Mouse (Mus musculus): ENCODE results near the gene Aspg. TPM values are rescaled to one million over a fixed set of nuclear protein-coding genes. Genes with fewer than 3 reads are reported as not detected.

Gene Aspg
- polyA plus RNA-seq, 1 experiment from 2014 or later: 3.7 TPM

- Histone ChIP-seq H3K9me3 (ENCODE audit: low read length) (no peaks in the 10 kb centered on the region), H3K4me3 (ENCODE audit: low read length) (no peak overlapping the region), H3K36me3 (ENCODE audit: insufficient read depth, low read length) (no peaks in the 10 kb centered on the region), H3K9ac (replicated peaks; ENCODE audit: low read length) (no peak overlapping the region), H3K27ac (ENCODE audit: low read length) (no peak overlapping the region), H3K27me3 (ENCODE audit: insufficient read depth, low read length) (no peaks in the 10 kb centered on the region), H3K4me2 (replicated peaks; ENCODE audit: low read depth, low read length) (no peak overlapping the region), H3K4me1 (ENCODE audit: insufficient read depth, low read length) (no peaks in the 10 kb centered on the region)
- WGBS: 91% methylated on average over 6 of the region's 6 CpGs
- no peak for ATAC-seq (ENCODE audit: low FRiP score, low TSS enrichment)
These were observed 5.8 kb downstream of the Aspg start for GRCm38 (mm10) chr12:112112235-112112634.

- Histone ChIP-seq H3K9ac (replicated peaks; ENCODE audit: low read length) (no peak overlapping the region), H3K27me3 (ENCODE audit: insufficient read depth, low read length) (no peaks in the 10 kb centered on the region), H3K9me3 (ENCODE audit: low read length) (no peaks in the 10 kb centered on the region), H3K4me1 (ENCODE audit: insufficient read depth, low read length) (no peaks in the 10 kb centered on the region), H3K27ac (ENCODE audit: low read length) (no peak overlapping the region), H3K36me3 (ENCODE audit: insufficient read depth, low read length) (no peaks in the 10 kb centered on the region), H3K4me3 (ENCODE audit: low read length) (no peak overlapping the region), H3K4me2 (replicated peaks; ENCODE audit: low read depth, low read length) (no peak overlapping the region)
- peak; percentile 52 for ATAC-seq (ENCODE audit: low FRiP score, low TSS enrichment)
- 20% methylated on average over 13 of the region's 13 CpGs for WGBS
These were observed 6.4 kb downstream of the Aspg start for GRCm38 (mm10) chr12:112112686-112113396.

GRCm38 (mm10) chr12:112113710-112114109 is 7.2 kb downstream of the Aspg start:
- 16% methylated on average over 7 of the region's 7 CpGs for WGBS
- peak; percentile 64 for ATAC-seq (ENCODE audit: low FRiP score, low TSS enrichment)
- no peak overlapping the region for H3K9ac ChIP-seq (replicated peaks; ENCODE audit: low read length)

GRCm38 (mm10) chr12:112117006-112117405 is 10.5 kb downstream of the Aspg start:
- no peak for ATAC-seq (ENCODE audit: low FRiP score, low TSS enrichment)
- H3K36me3 ChIP-seq (ENCODE audit: insufficient read depth, low read length): no peaks in the 10 kb centered on the region
- H3K27me3 ChIP-seq (ENCODE audit: insufficient read depth, low read length): no peaks in the 10 kb centered on the region
- H3K9me3 ChIP-seq (ENCODE audit: low read length): no peaks in the 10 kb centered on the region
- no peak overlapping the region for H3K9ac ChIP-seq (replicated peaks; ENCODE audit: low read length)
- WGBS: 83% methylated on average over 5 of the region's 5 CpGs
- H3K27ac ChIP-seq (ENCODE audit: low read length): no peak overlapping the region
- H3K4me2 ChIP-seq (replicated peaks; ENCODE audit: low read depth, low read length): no peak overlapping the region
- H3K4me3 ChIP-seq (ENCODE audit: low read length): no peak overlapping the region
- H3K4me1 ChIP-seq (ENCODE audit: insufficient read depth, low read length): no peaks in the 10 kb centered on the region

More at GRCm38 (mm10) chr12:112113710-112114109, 7.2 kb downstream of the Aspg start:
- H3K9me3 ChIP-seq (ENCODE audit: low read length): no peaks in the 10 kb centered on the region
- no peaks in the 10 kb centered on the region for H3K4me1 ChIP-seq (ENCODE audit: insufficient read depth, low read length)
- H3K27ac ChIP-seq (ENCODE audit: low read length): no peak overlapping the region
- H3K36me3 ChIP-seq (ENCODE audit: insufficient read depth, low read length): no peaks in the 10 kb centered on the region
- H3K27me3 ChIP-seq (ENCODE audit: insufficient read depth, low read length): no peaks in the 10 kb centered on the region
- no peak overlapping the region for H3K4me3 ChIP-seq (ENCODE audit: low read length)
- H3K4me2 ChIP-seq (replicated peaks; ENCODE audit: low read depth, low read length): no peak overlapping the region

DNA sequence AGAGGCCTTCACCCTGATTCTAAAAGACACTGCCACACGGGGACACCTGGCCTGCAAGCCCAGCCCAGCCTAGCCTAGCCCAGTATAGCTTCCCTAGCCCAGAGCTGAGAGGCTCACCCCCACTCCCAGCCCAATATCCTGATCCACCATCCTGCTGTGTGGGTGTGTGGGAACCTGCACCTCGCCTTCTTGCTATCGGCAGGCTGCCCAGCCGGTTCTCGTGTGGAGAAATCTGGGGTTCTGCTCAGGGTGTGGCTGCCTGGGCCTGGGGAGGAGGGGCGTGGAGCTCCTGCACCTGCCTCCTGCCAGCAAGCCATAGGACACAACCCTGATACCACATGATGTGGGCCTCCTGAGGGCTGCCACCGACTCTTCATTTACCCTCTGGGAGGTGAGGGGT is 11.2 kb downstream of the Aspg start:
- Histone ChIP-seq H3K4me2 (replicated peaks; ENCODE audit: low read depth, low read length) (no peak overlapping the region), H3K9ac (replicated peaks; ENCODE audit: low read length) (no peak overlapping the region), H3K4me3 (ENCODE audit: low read length) (no peak overlapping the region), H3K9me3 (ENCODE audit: low read length) (no peaks in the 10 kb centered on the region), H3K36me3 (ENCODE audit: insufficient read depth, low read length) (no peaks in the 10 kb centered on the region), H3K27me3 (ENCODE audit: insufficient read depth, low read length) (no peaks in the 10 kb centered on the region), H3K27ac (ENCODE audit: low read length) (no peak overlapping the region), H3K4me1 (ENCODE audit: insufficient read depth, low read length) (no peaks in the 10 kb centered on the region)
- WGBS: 67% methylated on average over 7 of the region's 7 CpGs
- ATAC-seq (ENCODE audit: low FRiP score, low TSS enrichment): no peak

DNA sequence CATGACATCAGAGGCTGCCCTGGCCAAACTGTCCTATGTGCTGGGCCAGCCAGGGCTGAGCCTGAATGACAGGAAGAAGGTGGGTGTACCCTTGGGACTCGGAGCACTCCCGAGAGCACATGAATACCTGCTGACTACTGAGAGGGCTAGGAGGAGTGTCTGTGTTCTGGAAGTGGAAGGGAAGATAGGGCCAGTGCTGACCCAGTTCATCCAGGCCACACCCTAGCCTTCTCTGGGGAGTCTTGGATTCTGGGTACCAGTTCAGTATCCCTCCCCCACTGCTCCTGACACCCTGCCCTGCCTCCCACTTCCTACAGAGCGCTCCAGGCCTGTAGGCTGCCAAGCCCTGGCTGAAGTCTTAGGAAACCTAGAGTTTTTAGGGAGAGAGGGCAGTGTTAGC is 14.7 kb downstream of the Aspg start:
- ATAC-seq (ENCODE audit: low FRiP score, low TSS enrichment): no peak
- Histone ChIP-seq H3K9ac (replicated peaks; ENCODE audit: low read length) (no peak overlapping the region), H3K4me2 (replicated peaks; ENCODE audit: low read depth, low read length) (no peak overlapping the region), H3K9me3 (ENCODE audit: low read length) (no peaks in the 10 kb centered on the region), H3K27ac (ENCODE audit: low read length) (no peak overlapping the region), H3K27me3 (ENCODE audit: insufficient read depth, low read length) (no peaks in the 10 kb centered on the region), H3K4me1 (ENCODE audit: insufficient read depth, low read length) (no peaks in the 10 kb centered on the region), H3K36me3 (ENCODE audit: insufficient read depth, low read length) (no peaks in the 10 kb centered on the region), H3K4me3 (ENCODE audit: low read length) (no peak overlapping the region)
- 79% methylated on average over 3 of the region's 3 CpGs for WGBS

- Histone ChIP-seq H3K9me3 (ENCODE audit: low read length) (no peaks in the 10 kb centered on the region), H3K4me3 (ENCODE audit: low read length) (no peak overlapping the region), H3K36me3 (ENCODE audit: insufficient read depth, low read length) (no peaks in the 10 kb centered on the region), H3K27me3 (ENCODE audit: insufficient read depth, low read length) (peaks cover 14% of the 10 kb centered on the region; the same call in 1 of the 2 replicates), H3K9ac (replicated peaks; ENCODE audit: low read length) (no peak overlapping the region), H3K27ac (ENCODE audit: low read length) (no peak overlapping the region), H3K4me2 (replicated peaks; ENCODE audit: low read depth, low read length) (no peak overlapping the region), H3K4me1 (ENCODE audit: insufficient read depth, low read length) (peaks cover 16% of the 10 kb centered on the region)
- ATAC-seq (ENCODE audit: low FRiP score, low TSS enrichment): peak; percentile 16; the same call in 1 of the 2 replicates
- WGBS: 55% methylated on average over 14 of the region's 14 CpGs
These were observed 19.4 kb downstream of the Aspg start for GRCm38 (mm10) chr12:112125903-112126302.

- Histone ChIP-seq H3K4me1 (ENCODE audit: insufficient read depth, low read length) (peaks cover 19% of the 10 kb centered on the region), H3K27ac (ENCODE audit: low read length) (no peak overlapping the region), H3K4me2 (replicated peaks; ENCODE audit: low read depth, low read length) (no peak overlapping the region), H3K9ac (replicated peaks; ENCODE audit: low read length) (peak overlapping the region; percentile 25; the same call in 1 of the 2 replicates), H3K36me3 (ENCODE audit: insufficient read depth, low read length) (no peaks in the 10 kb centered on the region), H3K4me3 (ENCODE audit: low read length) (no peak overlapping the region), H3K27me3 (ENCODE audit: insufficient read depth, low read length) (peaks cover 24% of the 10 kb centered on the region), H3K9me3 (ENCODE audit: low read length) (no peaks in the 10 kb centered on the region)
- 67% methylated on average over 14 of the region's 14 CpGs for WGBS
- no peak for ATAC-seq (ENCODE audit: low FRiP score, low TSS enrichment)
These were observed 20.6 kb downstream of the Aspg start for GRCm38 (mm10) chr12:112126931-112127635.

- H3K9ac ChIP-seq (replicated peaks; ENCODE audit: low read length): no peak overlapping the region
These were observed 22.0 kb downstream of the Aspg start for GRCm38 (mm10) chr12:112128526-112128925.

DNA sequence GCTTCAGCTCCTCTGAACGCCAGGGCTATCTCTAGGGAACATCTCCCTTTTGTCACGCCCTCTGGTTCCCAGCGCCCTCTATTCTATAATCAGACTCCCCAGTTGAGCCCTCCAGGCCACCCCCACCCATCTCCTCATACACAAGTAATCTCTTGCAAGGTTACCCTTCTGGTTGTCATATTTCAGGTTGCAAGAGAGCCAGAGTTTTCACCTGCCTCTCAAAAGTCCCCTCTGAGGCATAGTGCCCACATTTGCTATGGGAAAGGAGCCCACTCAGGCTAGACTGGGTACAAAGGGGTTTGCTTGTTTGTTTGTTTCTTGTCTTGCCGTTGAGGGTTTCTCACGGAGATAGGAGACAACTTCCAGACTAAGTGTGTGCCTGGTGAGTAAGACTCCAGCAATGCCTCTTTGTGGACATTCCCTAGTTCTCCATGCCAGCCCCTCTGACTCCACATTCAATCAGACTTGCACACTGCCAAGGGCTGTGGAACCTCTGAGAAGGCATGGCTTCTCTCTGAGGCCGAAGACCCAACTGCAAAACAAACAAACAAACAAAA is 22.9 kb downstream of the Aspg start:
- Histone ChIP-seq H3K4me2 (replicated peaks; ENCODE audit: low read depth, low read length) (no peak overlapping the region), H3K4me3 (ENCODE audit: low read length) (no peak overlapping the region), H3K36me3 (ENCODE audit: insufficient read depth, low read length) (no peaks in the 10 kb centered on the region), H3K27me3 (ENCODE audit: insufficient read depth, low read length) (peaks cover 37% of the 10 kb centered on the region), H3K9me3 (ENCODE audit: low read length) (no peaks in the 10 kb centered on the region), H3K9ac (replicated peaks; ENCODE audit: low read length) (peak overlapping the region; percentile 13; the same call in 1 of the 2 replicates), H3K27ac (ENCODE audit: low read length) (peak overlapping the region; percentile 93), H3K4me1 (ENCODE audit: insufficient read depth, low read length) (peaks cover 21% of the 10 kb centered on the region)
- 63% methylated on average over 6 of the region's 6 CpGs for WGBS
- ATAC-seq (ENCODE audit: low FRiP score, low TSS enrichment): no peak

More at GRCm38 (mm10) chr12:112128526-112128925, 22.0 kb downstream of the Aspg start:
- Histone ChIP-seq H3K27ac (ENCODE audit: low read length) (peak overlapping the region; percentile 93; the same call in 1 of the 2 replicates), H3K4me2 (replicated peaks; ENCODE audit: low read depth, low read length) (no peak overlapping the region), H3K4me1 (ENCODE audit: insufficient read depth, low read length) (peaks cover 21% of the 10 kb centered on the region), H3K27me3 (ENCODE audit: insufficient read depth, low read length) (peaks cover 36% of the 10 kb centered on the region), H3K4me3 (ENCODE audit: low read length) (no peak overlapping the region), H3K36me3 (ENCODE audit: insufficient read depth, low read length) (no peaks in the 10 kb centered on the region), H3K9me3 (ENCODE audit: low read length) (no peaks in the 10 kb centered on the region)
- WGBS: 81% methylated on average over 4 of the region's 4 CpGs
- no peak for ATAC-seq (ENCODE audit: low FRiP score, low TSS enrichment)
